Mouse (Mus musculus) hindbrain, postnatal 0 days (tissue): ENCODE measurements around the gene Lgals4. TPM values are rescaled to one million over a fixed set of nuclear protein-coding genes. Genes with fewer than 3 reads are reported as not detected.
A peak's percentile ranks its signal among the peaks of the same experiment; 100 is the strongest.

Source experiments
- ATAC-seq: fragments of 200-750 bp; cut with Nextera tagmentation; 2 replicates; pipeline ENCODE4 v1.8.0; 2017; ENCODE audit warnings: mild to moderate bottlenecking, moderate TSS enrichment, moderate library complexity
- DNase-seq: peaks from one replicate; pipeline ENCODE4 v3.0.0-alpha.2; 2015; ENCODE audit warnings: low spot score
- H3K27ac ChIP-seq: fragments of 300-500 bp; sonication (generic); 2 replicates; pipeline ENCODE4 v1.5.1; 2014; ENCODE audit warnings: mild to moderate bottlenecking
- H3K27me3 ChIP-seq: fragments of 300-500 bp; sonication (generic); 2 replicates; pipeline ENCODE4 v1.6.1; 2014; ENCODE audit warnings: low read length, mixed read lengths; ENCODE audit not compliant: insufficient read depth
- H3K36me3 ChIP-seq: fragments of 300-500 bp; sonication (generic); 2 replicates; pipeline ENCODE4 v1.6.1; 2014; ENCODE audit warnings: low read length, mixed read lengths; ENCODE audit not compliant: insufficient read depth
- H3K4me1 ChIP-seq: fragments of 300-500 bp; sonication (generic); 2 replicates; pipeline ENCODE4 v1.6.1; 2014; ENCODE audit warnings: antibody characterized with exemption, low read length, mixed read lengths; ENCODE audit not compliant: insufficient read depth
- H3K4me2 ChIP-seq: fragments of 300-500 bp; sonication (generic); 2 replicates; pipeline ENCODE4 v1.6.1; 2014; ENCODE audit warnings: low read depth, mild to moderate bottlenecking, low read length, moderate library complexity, mixed read lengths
- H3K4me3 ChIP-seq: fragments of 300-500 bp; sonication (generic); 2 replicates; pipeline ENCODE4 v1.5.1; 2014; ENCODE audit warnings: low read length
- H3K9ac ChIP-seq: fragments of 300-500 bp; sonication (generic); replicated peaks from 2 replicates; pipeline ENCODE4 v1.6.1; 2014; ENCODE audit warnings: mild to moderate bottlenecking, low read length, moderate library complexity, mixed read lengths
- H3K9me3 ChIP-seq: fragments of 300-500 bp; sonication (generic); 2 replicates; pipeline ENCODE4 v1.6.1; 2016; ENCODE audit warnings: low read length, mixed read lengths
- CTCF ChIP-seq: IDR thresholded peaks from 2 replicates; pipeline ENCODE4 v1.5.1; 2016; ENCODE audit warnings: antibody characterized with exemption, control low read depth, low read depth
- WGBS: fragments of 180-500 bp; shearing (Covaris S2); extraction: QIAGEN DNeasy Blood & Tissue Kit; methylation state at CpG from one replicate; pipeline ENCODE4 v1.1.7; 2014; 5-methylcytosine and 5-hydroxymethylcytosine counted together
- polyA plus RNA-seq: library from polyadenylated mRNA; unstranded; fragments of >200 nt; fragmentation: Nextera tagmentation; extraction: Ambion mirVana; gene quantifications from 2 replicates; pipeline ENCODE4 v1.2.1, GENCODE M21; 2015
- total RNA-seq: library from RNA; depleted of rRNA; stranded (reverse); fragments of >200 nt; gene quantifications from 2 replicates; pipeline ENCODE4 v1.2.3, GENCODE M21; 2014

Gene Lgals4
- total and polyA plus RNA-seq, 2 experiments from 2014 or later, result 5.8 to 8.4 TPM

DNA sequence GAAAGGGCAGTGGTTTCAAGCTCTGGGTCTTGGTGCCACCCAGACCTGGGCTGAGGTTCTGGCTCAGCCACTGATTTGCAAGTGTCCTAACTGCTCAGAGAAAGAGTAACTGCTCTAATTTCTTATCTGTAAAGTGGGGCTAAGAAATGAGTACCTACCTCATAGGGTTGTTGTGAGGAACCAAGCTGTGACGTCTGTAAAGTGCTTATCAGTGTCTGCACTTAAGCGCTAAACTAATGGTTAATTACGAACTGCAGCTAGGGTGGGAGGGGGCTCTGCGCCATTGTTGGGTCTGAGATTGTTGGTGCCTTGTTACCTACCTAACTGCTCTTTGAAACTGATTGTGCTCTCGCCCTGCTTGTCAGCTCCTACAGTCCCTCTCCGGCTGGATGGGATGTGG, 16.1 kb upstream of the Lgals4 start:
- WGBS, result 62% methylated on average over 6 of the region's 6 CpGs
- Histone ChIP-seq H3K4me2 (no peak overlapping the region), H3K27me3 (no peaks in the 10 kb centered on the region), H3K9me3 (no peaks in the 10 kb centered on the region), H3K27ac (no peak overlapping the region), H3K9ac (no peak overlapping the region), H3K36me3 (peaks cover 74% of the 10 kb centered on the region), H3K4me1 (peaks cover 8% of the 10 kb centered on the region), H3K4me3 (no peak overlapping the region)
- no peak for TF ChIP-seq CTCF
- DNase-seq, result no peak
- no peak for ATAC-seq

DNA sequence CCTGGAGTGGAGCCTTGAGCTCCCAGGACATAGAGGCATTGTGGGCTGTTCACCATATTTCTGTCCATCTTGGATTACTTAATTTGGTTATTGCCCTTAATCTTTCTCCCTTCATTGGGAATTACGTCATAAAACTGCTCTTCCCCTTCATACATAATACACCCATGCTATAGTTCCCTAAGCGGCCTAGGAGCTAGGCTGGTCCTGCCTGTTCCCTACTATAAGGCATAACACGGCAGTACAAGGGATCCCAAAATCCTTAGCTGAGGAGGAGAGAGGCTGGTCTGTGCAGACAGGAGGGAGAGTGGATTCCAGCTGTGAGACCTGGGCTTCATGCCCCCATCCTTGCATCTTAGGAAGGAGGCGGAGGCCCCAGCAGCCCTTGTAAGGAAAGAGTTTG, 15.7 kb upstream of the Lgals4 start:
- Histone ChIP-seq H3K9ac (no peak overlapping the region), H3K4me3 (no peak overlapping the region), H3K4me2 (no peak overlapping the region), H3K27me3 (no peaks in the 10 kb centered on the region), H3K9me3 (no peaks in the 10 kb centered on the region), H3K36me3 (peaks cover 74% of the 10 kb centered on the region), H3K4me1 (peaks cover 5% of the 10 kb centered on the region; the same call in 1 of the 2 replicates), H3K27ac (no peak overlapping the region)
- DNase-seq, result no peak
- no peak for TF ChIP-seq CTCF
- no peak for ATAC-seq
- 70% methylated on average over 4 of the region's 4 CpGs for WGBS

DNA sequence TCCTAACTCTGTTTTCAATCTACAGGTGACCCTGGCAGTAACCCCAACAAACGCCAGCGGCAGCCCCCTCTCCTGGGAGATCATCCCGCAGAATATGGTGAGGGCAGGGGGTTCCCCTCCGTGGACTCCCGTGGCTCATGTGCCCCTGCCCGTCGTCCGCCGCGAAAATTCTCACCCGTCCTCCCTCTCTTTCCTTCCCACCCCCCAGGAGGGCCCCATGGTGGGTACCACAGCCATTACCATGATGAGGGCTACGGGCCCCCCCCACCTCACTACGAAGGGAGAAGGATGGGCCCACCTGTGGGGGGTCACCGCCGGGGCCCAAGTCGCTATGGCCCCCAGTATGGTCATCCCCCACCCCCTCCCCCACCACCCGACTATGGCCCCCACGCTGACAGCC, 15.2 kb upstream of the Lgals4 start:
- H3K27ac ChIP-seq, result no peak overlapping the region
- TF ChIP-seq CTCF, result no peak
- DNase-seq, result no peak
- H3K36me3 ChIP-seq, result peaks cover 70% of the 10 kb centered on the region
- 76% methylated on average over 18 of the region's 18 CpGs for WGBS
- H3K9ac ChIP-seq, result no peak overlapping the region
- H3K4me2 ChIP-seq, result no peak overlapping the region
- H3K9me3 ChIP-seq, result no peaks in the 10 kb centered on the region
- ATAC-seq, result no peak
- H3K27me3 ChIP-seq, result no peaks in the 10 kb centered on the region
- H3K4me1 ChIP-seq, result 0 out of 2 replicates have a peak, but pooled peaks cover 5% of the 10 kb centered on the region
- H3K4me3 ChIP-seq, result no peak overlapping the region

DNA sequence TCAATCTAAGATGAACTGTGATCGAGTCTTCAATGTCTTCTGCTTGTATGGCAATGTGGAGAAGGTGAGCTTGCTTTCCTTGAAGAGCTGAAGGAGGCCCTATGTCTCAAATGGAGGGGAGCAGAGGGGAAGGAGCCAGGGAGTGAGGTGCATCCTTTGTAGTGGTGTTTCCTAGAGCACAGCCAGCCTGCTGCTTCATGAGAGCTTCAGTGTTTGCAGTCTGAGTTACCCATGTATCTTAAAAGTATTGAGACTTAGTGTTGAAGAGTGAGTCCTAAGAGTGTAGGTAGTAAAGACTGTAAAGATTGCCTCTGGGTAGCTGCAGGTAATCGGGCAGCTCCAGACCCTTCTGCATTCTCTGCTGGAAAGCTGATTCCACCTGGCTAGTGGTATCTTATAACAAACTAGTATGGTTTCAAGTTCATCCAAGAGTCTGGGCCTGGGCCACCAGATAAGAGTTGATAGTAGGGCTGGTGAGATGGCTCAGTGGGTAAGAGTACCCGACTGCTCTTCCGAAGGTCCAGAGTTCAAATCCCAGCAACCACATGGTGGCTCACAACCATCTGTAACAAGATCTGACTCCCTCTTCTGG, 14.7 kb upstream of the Lgals4 start:
- Histone ChIP-seq H3K27ac (no peak overlapping the region), H3K4me3 (no peak overlapping the region), H3K4me2 (no peak overlapping the region), H3K9me3 (no peaks in the 10 kb centered on the region), H3K36me3 (peaks cover 65% of the 10 kb centered on the region), H3K27me3 (no peaks in the 10 kb centered on the region), H3K9ac (no peak overlapping the region), H3K4me1 (0 out of 2 replicates have a peak, but pooled peaks cover 5% of the 10 kb centered on the region)
- no peak for ATAC-seq
- 79% methylated on average over 4 of the region's 4 CpGs for WGBS
- no peak for DNase-seq
- TF ChIP-seq CTCF, result no peak

DNA sequence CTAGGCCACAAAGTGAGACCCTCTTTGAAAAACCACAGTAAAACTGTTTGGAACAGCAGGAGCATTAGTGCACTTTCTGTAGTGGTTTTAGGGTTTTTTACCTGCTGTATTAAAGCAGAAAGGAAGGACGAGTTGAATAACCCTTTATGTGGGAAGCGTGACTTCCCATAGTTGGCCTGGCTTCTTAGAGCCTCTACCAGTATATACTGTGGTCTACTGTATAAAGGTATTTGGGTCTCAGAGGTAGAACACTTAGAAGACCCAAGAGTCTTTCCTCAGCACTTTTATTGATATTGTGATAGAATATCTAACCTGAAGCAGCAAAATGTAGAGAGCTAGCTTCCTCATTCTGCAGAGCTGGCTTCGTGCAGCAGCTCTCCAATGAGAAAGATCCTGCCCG, 14.1 kb upstream of the Lgals4 start:
- H3K4me1 ChIP-seq, result 0 out of 2 replicates have a peak, but pooled peaks cover 5% of the 10 kb centered on the region

DNA sequence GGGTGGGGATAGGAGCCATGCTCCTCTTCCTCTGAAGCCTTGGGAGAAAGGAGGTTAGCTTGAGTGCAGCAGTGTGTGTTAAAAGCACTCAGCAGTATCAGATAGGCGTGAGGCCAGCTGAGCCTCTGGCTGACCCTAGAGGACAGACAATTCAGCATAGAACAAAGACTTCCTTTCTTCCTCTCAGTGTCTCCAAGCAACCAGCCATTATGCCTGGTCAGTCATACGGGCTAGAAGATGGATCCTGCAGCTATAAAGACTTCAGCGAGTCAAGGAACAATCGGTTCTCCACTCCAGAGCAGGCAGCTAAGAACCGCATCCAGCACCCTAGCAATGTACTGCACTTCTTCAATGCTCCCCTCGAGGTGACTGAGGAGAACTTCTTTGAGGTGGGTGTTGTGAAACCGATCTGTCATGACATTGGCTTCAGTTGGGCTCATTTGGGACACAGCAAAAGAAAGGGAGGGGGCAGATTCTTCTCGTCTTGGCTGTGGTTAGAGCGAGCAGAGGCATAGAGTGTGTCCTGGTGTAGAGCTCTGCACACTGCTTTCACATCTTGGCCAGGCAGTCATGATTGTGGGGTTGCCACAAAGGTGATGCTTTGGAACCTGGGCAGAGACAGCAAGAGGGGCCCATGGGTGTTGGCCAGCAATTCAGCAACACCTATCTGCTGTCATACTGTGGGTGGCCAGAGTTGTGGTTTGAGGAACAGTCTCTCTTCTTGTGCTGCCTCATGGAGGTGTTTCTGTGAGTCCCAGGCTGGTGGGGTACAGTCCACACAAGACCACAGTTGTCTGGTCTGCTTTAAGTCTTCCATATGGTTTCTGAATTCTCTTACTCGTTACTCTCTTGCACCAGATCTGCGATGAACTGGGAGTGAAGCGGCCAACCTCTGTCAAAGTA, 13.0 kb upstream of the Lgals4 start:
- WGBS, result 26% methylated on average over 12 of the region's 12 CpGs
- DNase-seq, result peak; percentile 16
- Histone ChIP-seq H3K9ac (no peak overlapping the region), H3K4me2 (no peak overlapping the region), H3K4me1 (0 out of 2 replicates have a peak, but pooled peaks cover 7% of the 10 kb centered on the region), H3K27ac (peak overlapping the region; percentile 46; the same call in 1 of the 2 replicates), H3K36me3 (peaks cover 50% of the 10 kb centered on the region), H3K27me3 (no peaks in the 10 kb centered on the region), H3K4me3 (no peak overlapping the region), H3K9me3 (no peaks in the 10 kb centered on the region)
- TF ChIP-seq CTCF, result no peak
- 0 out of 2 replicates have a peak, but pooled peaks have one; percentile 19 for ATAC-seq

More for the DNA sequence above, 14.1 kb upstream of the Lgals4 start:
- no peak for TF ChIP-seq CTCF
- H3K36me3 ChIP-seq, result peaks cover 59% of the 10 kb centered on the region
- DNase-seq (no peak), ATAC-seq (no peak)
- 0 out of 2 replicates have a peak overlapping the region, but pooled peaks have one; percentile 26 for H3K27ac ChIP-seq
- no peak overlapping the region for H3K9ac ChIP-seq
- H3K4me2 ChIP-seq, result no peak overlapping the region
- H3K4me3 ChIP-seq, result no peak overlapping the region
- no peaks in the 10 kb centered on the region for H3K27me3 ChIP-seq
- no peaks in the 10 kb centered on the region for H3K9me3 ChIP-seq
- WGBS, result 66% methylated on average over 4 of the region's 4 CpGs
